Mouse (Mus musculus) cortical plate, adult 2 months (tissue): ENCODE data around the gene Podxl. TPM values are rescaled to one million over a fixed set of nuclear protein-coding genes. Genes with fewer than 3 reads are reported as not detected.

Experiments used
- H3K27ac ChIP-seq: fragments of 200-500 bp; 2 replicates; pipeline ENCODE4 v1.5.1; 2012; ENCODE audit warnings: low read length, control low read depth, inconsistent platforms; ENCODE audit not compliant: insufficient read depth
- H3K4me1 ChIP-seq: fragments of 200-500 bp; 2 replicates; pipeline ENCODE4 v1.6.1; 2011; ENCODE audit warnings: low read length; ENCODE audit not compliant: control insufficient read depth, insufficient read depth
- H3K4me3 ChIP-seq: fragments of 200-500 bp; 2 replicates; pipeline ENCODE4 v1.5.1; 2011; ENCODE audit warnings: mild to moderate bottlenecking, low read length, control low read depth; ENCODE audit not compliant: insufficient read depth
- CTCF ChIP-seq: fragments of 200-500 bp; IDR thresholded peaks from 2 replicates; pipeline ENCODE4 v1.5.1; 2011; ENCODE audit warnings: mild to moderate bottlenecking, control low read depth, low read length; ENCODE audit not compliant: insufficient read depth; ENCODE audit errors: extremely low read depth
- POLR2A ChIP-seq: fragments of 200-500 bp; IDR thresholded peaks from 2 replicates; pipeline ENCODE4 v1.6.1; 2011; ENCODE audit warnings: mild to moderate bottlenecking, low read length, control low read depth; ENCODE audit not compliant: insufficient read depth; ENCODE audit errors: extremely low read depth
- polyA plus RNA-seq: library from polyadenylated mRNA; depleted of rRNA; stranded (reverse); fragments of >200 nt; gene quantifications from 2 replicates; pipeline ENCODE4 v1.2.3, GENCODE M21; 2012; rRNA removed

Gene Podxl
- polyA plus RNA-seq, 1 experiment = 24.2 TPM

- no peak overlapping the region for H3K27ac ChIP-seq
- H3K4me1 ChIP-seq = no peaks in the 10 kb centered on the region; the same call in 1 of the 2 replicates
- H3K4me3 ChIP-seq = no peak overlapping the region
- TF ChIP-seq POLR2A = no peak
- TF ChIP-seq CTCF = no peak
Observed at GRCm38 (mm10) chr6:31486601-31487000, 77.2 kb downstream of the Podxl start.

DNA sequence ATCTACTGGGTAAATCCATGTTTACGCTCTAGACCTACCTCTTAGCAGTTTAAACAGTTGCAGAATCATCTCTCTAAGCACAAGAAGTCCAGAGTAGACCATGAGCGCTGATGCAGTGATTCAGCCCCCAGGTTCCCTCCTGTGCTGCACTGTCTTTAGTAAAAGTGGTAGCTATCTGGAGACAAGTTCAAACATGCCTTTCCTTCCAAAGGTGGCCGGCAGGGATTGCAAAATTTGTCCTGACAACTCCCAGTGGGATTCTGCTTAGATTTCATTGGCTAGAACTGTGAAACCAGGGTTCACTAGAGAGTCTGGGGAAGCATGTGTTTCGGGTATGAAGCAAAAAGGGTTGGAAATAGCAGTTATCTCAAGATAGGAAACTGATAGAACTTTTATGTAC, 83.8 kb downstream of the Podxl start:
- H3K4me1 ChIP-seq = no peaks in the 10 kb centered on the region
- no peak overlapping the region for H3K27ac ChIP-seq
- H3K4me3 ChIP-seq = no peak overlapping the region
- TF ChIP-seq CTCF = no peak
- no peak for TF ChIP-seq POLR2A

- no peak overlapping the region for H3K27ac ChIP-seq
- no peak overlapping the region for H3K4me3 ChIP-seq
- TF ChIP-seq POLR2A = no peak
- no peak for TF ChIP-seq CTCF
- H3K4me1 ChIP-seq = no peaks in the 10 kb centered on the region
Observed at GRCm38 (mm10) chr6:31478221-31478620, 85.6 kb downstream of the Podxl start.

Other genes starting within 250 kb of the Podxl start
- gene Mkln1, start 165.2 kb downstream of the Podxl start, polyA plus RNA-seq = 48.2 and 49.8 TPM in 2 replicates